Mouse (Mus musculus) forebrain, embryonic 16.5 days (tissue): ENCODE results near the gene Tnfrsf11a. TPM values are rescaled to one million over a fixed set of nuclear protein-coding genes. Genes with fewer than 3 reads are reported as not detected.

Experiments
- ATAC-seq: fragments of 200-750 bp; cut with Nextera tagmentation; 2 replicates; pipeline ENCODE4 v1.8.0; 2017; ENCODE audit warnings: mild to moderate bottlenecking, moderate library complexity
- H3K27ac ChIP-seq: fragments of 300-500 bp; sonication (generic); 2 replicates; pipeline ENCODE4 v1.5.1; 2014; ENCODE audit warnings: low read length, control low read depth
- H3K27me3 ChIP-seq: fragments of 300-500 bp; sonication (generic); replicated peaks from 2 replicates; pipeline ENCODE4 v1.6.1; 2014; ENCODE audit warnings: low read length; ENCODE audit not compliant: control insufficient read depth, insufficient read depth
- H3K36me3 ChIP-seq: fragments of 300-500 bp; sonication (generic); 2 replicates; pipeline ENCODE4 v1.6.1; 2014; ENCODE audit not compliant: control insufficient read depth, insufficient read depth
- H3K4me1 ChIP-seq: fragments of 300-500 bp; sonication (generic); replicated peaks from 2 replicates; pipeline ENCODE4 v1.6.1; 2014; ENCODE audit warnings: low read length; ENCODE audit not compliant: control insufficient read depth, insufficient read depth
- H3K4me2 ChIP-seq: fragments of 300-500 bp; sonication (generic); 2 replicates; pipeline ENCODE4 v1.6.1; 2014; ENCODE audit warnings: mild to moderate bottlenecking, low read length, control low read depth
- H3K4me3 ChIP-seq: fragments of 300-500 bp; sonication (generic); replicated peaks from 2 replicates; pipeline ENCODE4 v1.5.1; 2014; ENCODE audit warnings: mild to moderate bottlenecking, low read length, control low read depth
- H3K9ac ChIP-seq: fragments of 300-500 bp; sonication (generic); replicated peaks from 2 replicates; pipeline ENCODE4 v1.6.1; 2014; ENCODE audit warnings: low read depth, low read length, control low read depth
- H3K9me3 ChIP-seq: fragments of 300-500 bp; sonication (generic); 2 replicates; pipeline ENCODE4 v1.6.1; 2016; ENCODE audit warnings: low read length; ENCODE audit not compliant: control insufficient read depth
- WGBS: fragments of 180-500 bp; shearing (Covaris S2); extraction: QIAGEN DNeasy Blood & Tissue Kit; methylation state at CpG from one replicate; pipeline ENCODE4 v1.1.7; 2014; 5-methylcytosine and 5-hydroxymethylcytosine counted together
- polyA plus RNA-seq: library from polyadenylated mRNA; unstranded; fragments of >200 nt; fragmentation: Nextera tagmentation; extraction: Ambion mirVana; gene quantifications from 2 replicates; pipeline ENCODE4 v1.2.1, GENCODE M21; 2015

Tnfrsf11a gene
- polyA plus RNA-seq, 1 experiment from 2014 or later: 0.18 TPM

GRCm38 (mm10) chr1:105843386-105843785, 62.9 kb downstream of the Tnfrsf11a start:
- Histone ChIP-seq H3K4me1 (peaks cover 18% of the 10 kb centered on the region), H3K9ac (peak overlapping the region; percentile 20), H3K27me3 (no peaks in the 10 kb centered on the region), H3K9me3 (no peaks in the 10 kb centered on the region), H3K4me3 (peak overlapping the region; percentile 25), H3K4me2 (peak overlapping the region; percentile 70), H3K27ac (peak overlapping the region; percentile 47; the same call in 1 of the 2 replicates), H3K36me3 (no peaks in the 10 kb centered on the region)
- ATAC-seq: peak; percentile 54
- under 1% methylated on average over 12 of the region's 12 CpGs for WGBS

- H3K27me3 ChIP-seq: no peaks in the 10 kb centered on the region
- H3K9ac ChIP-seq: peak overlapping the region; percentile 20; the same call in 1 of the 2 replicates
- H3K4me3 ChIP-seq: no peak overlapping the region; the same call in 1 of the 2 replicates
- peaks cover 18% of the 10 kb centered on the region for H3K4me1 ChIP-seq
- H3K9me3 ChIP-seq: no peaks in the 10 kb centered on the region
- 2% methylated on average over 2 of the region's 2 CpGs for WGBS
- H3K27ac ChIP-seq: no peak overlapping the region
- peak; percentile 21; the same call in 1 of the 2 replicates for ATAC-seq
- H3K36me3 ChIP-seq: no peaks in the 10 kb centered on the region
- H3K4me2 ChIP-seq: peak overlapping the region; percentile 70
Observed at GRCm38 (mm10) chr1:105843856-105844255, 63.3 kb downstream of the Tnfrsf11a start.

- Histone ChIP-seq H3K36me3 (no peaks in the 10 kb centered on the region), H3K4me1 (peaks cover 18% of the 10 kb centered on the region), H3K4me2 (peak overlapping the region; percentile 70), H3K4me3 (peak overlapping the region; percentile 40), H3K9me3 (no peaks in the 10 kb centered on the region), H3K27me3 (no peaks in the 10 kb centered on the region), H3K9ac (peak overlapping the region; percentile 59), H3K27ac (no peak overlapping the region)
- ATAC-seq: peak; percentile 73
- 3% methylated on average over 26 of the region's 28 CpGs for WGBS
Observed at GRCm38 (mm10) chr1:105844341-105845006, 64.0 kb downstream of the Tnfrsf11a start.

GRCm38 (mm10) chr1:105846431-105846830, 65.9 kb downstream of the Tnfrsf11a start:
- Histone ChIP-seq H3K27me3 (no peaks in the 10 kb centered on the region), H3K4me3 (no peak overlapping the region), H3K36me3 (no peaks in the 10 kb centered on the region), H3K4me2 (no peak overlapping the region), H3K9me3 (no peaks in the 10 kb centered on the region), H3K4me1 (peaks cover 18% of the 10 kb centered on the region), H3K27ac (no peak overlapping the region), H3K9ac (no peak overlapping the region)
- ATAC-seq: no peak
- WGBS: 78% methylated on average over 2 of the region's 2 CpGs

- no peaks in the 10 kb centered on the region for H3K27me3 ChIP-seq
- no peak overlapping the region for H3K4me2 ChIP-seq
- H3K4me3 ChIP-seq: no peak overlapping the region
- 94% methylated on average over 8 of the region's 8 CpGs for WGBS
- H3K27ac ChIP-seq: no peak overlapping the region
- H3K9ac ChIP-seq: no peak overlapping the region
- no peaks in the 10 kb centered on the region for H3K36me3 ChIP-seq
- ATAC-seq: no peak
- no peaks in the 10 kb centered on the region for H3K9me3 ChIP-seq
- peaks cover 11% of the 10 kb centered on the region for H3K4me1 ChIP-seq
Observed at GRCm38 (mm10) chr1:105848806-105849205, 68.3 kb downstream of the Tnfrsf11a start.

GRCm38 (mm10) chr1:105851341-105851740, 70.8 kb downstream of the Tnfrsf11a start:
- Histone ChIP-seq H3K27ac (no peak overlapping the region), H3K9me3 (no peaks in the 10 kb centered on the region), H3K36me3 (no peaks in the 10 kb centered on the region), H3K27me3 (no peaks in the 10 kb centered on the region), H3K4me3 (no peak overlapping the region), H3K4me1 (no peaks in the 10 kb centered on the region), H3K9ac (no peak overlapping the region), H3K4me2 (no peak overlapping the region)
- WGBS: 84% methylated on average over 2 of the region's 2 CpGs
- no peak for ATAC-seq

- H3K4me1 ChIP-seq: no peaks in the 10 kb centered on the region
- 96% methylated on average over 2 of the region's 2 CpGs for WGBS
- no peak overlapping the region for H3K4me3 ChIP-seq
Observed at GRCm38 (mm10) chr1:105859740-105860139, 79.2 kb downstream of the Tnfrsf11a start.

GRCm38 (mm10) chr1:105876589-105876988, 96.1 kb downstream of the Tnfrsf11a start:
- no peak overlapping the region for H3K4me2 ChIP-seq
- H3K27ac ChIP-seq: no peak overlapping the region
- H3K4me1 ChIP-seq: 0 out of 2 replicates have a peak, but pooled peaks cover 2% of the 10 kb centered on the region
- WGBS: 71% methylated on average over 6 of the region's 6 CpGs
- no peak overlapping the region for H3K9ac ChIP-seq
- no peak overlapping the region for H3K4me3 ChIP-seq
- no peaks in the 10 kb centered on the region for H3K9me3 ChIP-seq
- 0 out of 2 replicates have a peak, but pooled peaks have one; percentile 33 for ATAC-seq
- H3K27me3 ChIP-seq: no peaks in the 10 kb centered on the region
- no peaks in the 10 kb centered on the region for H3K36me3 ChIP-seq

More at GRCm38 (mm10) chr1:105859740-105860139, 79.2 kb downstream of the Tnfrsf11a start:
- H3K27me3 ChIP-seq: no peaks in the 10 kb centered on the region
- no peaks in the 10 kb centered on the region for H3K9me3 ChIP-seq
- H3K27ac ChIP-seq: no peak overlapping the region
- ATAC-seq: no peak
- H3K9ac ChIP-seq: no peak overlapping the region
- no peaks in the 10 kb centered on the region for H3K36me3 ChIP-seq
- H3K4me2 ChIP-seq: no peak overlapping the region

- WGBS: 84% methylated on average over 5 of the region's 5 CpGs
- ATAC-seq: no peak
- no peaks in the 10 kb centered on the region for H3K27me3 ChIP-seq
- H3K9me3 ChIP-seq: no peaks in the 10 kb centered on the region
- no peak overlapping the region for H3K27ac ChIP-seq
- no peak overlapping the region for H3K4me2 ChIP-seq
- H3K9ac ChIP-seq: no peak overlapping the region
- H3K36me3 ChIP-seq: no peaks in the 10 kb centered on the region
- no peak overlapping the region for H3K4me3 ChIP-seq
- H3K4me1 ChIP-seq: 0 out of 2 replicates have a peak, but pooled peaks cover 2% of the 10 kb centered on the region
Observed at GRCm38 (mm10) chr1:105877808-105878207, 97.3 kb downstream of the Tnfrsf11a start.
